Mouse (Mus musculus): ENCODE data around the gene Atn1. TPM values are rescaled to one million over a fixed set of nuclear protein-coding genes. Genes with fewer than 3 reads are reported as not detected.

Atn1 gene
- polyA plus RNA-seq, 1 experiment from 2014 or later: 14.0 TPM

- Histone ChIP-seq H3K4me1 (replicated peaks; ENCODE audit: control insufficient read depth, insufficient read depth, low read length) (no peaks in the 10 kb centered on the region), H3K36me3 (ENCODE audit: control insufficient read depth, insufficient read depth, low read length) (no peaks in the 10 kb centered on the region), H3K4me2 (ENCODE audit: low read depth, low read length) (no peak overlapping the region), H3K9ac (ENCODE audit: low read length) (no peak overlapping the region), H3K4me3 (ENCODE audit: low read length) (no peak overlapping the region), H3K27me3 (ENCODE audit: control insufficient read depth, insufficient read depth, low read depth, low read length) (no peaks in the 10 kb centered on the region), H3K9me3 (ENCODE audit: control insufficient read depth, low read length) (no peaks in the 10 kb centered on the region), H3K27ac (ENCODE audit: low read length) (no peak overlapping the region)
- ATAC-seq (ENCODE audit: low read depth): no peak
- WGBS: 76% methylated on average over 6 of the region's 6 CpGs
These were observed 33.3 kb downstream of the Atn1 start for GRCm38 (mm10) chr6:124722876-124723473.

- no peak for ATAC-seq (ENCODE audit: low read depth)
- no peak overlapping the region for H3K9ac ChIP-seq (ENCODE audit: low read length)
- no peaks in the 10 kb centered on the region for H3K27me3 ChIP-seq (ENCODE audit: control insufficient read depth, insufficient read depth, low read depth, low read length)
- H3K4me3 ChIP-seq (ENCODE audit: low read length): no peak overlapping the region; the same call in 1 of the 2 replicates
- H3K4me2 ChIP-seq (ENCODE audit: low read depth, low read length): peak overlapping the region; percentile 55
- H3K36me3 ChIP-seq (ENCODE audit: control insufficient read depth, insufficient read depth, low read length): peaks cover 4% of the 10 kb centered on the region
- 51% methylated on average over 11 of the region's 11 CpGs for WGBS
- H3K27ac ChIP-seq (ENCODE audit: low read length): no peak overlapping the region
- H3K4me1 ChIP-seq (replicated peaks; ENCODE audit: control insufficient read depth, insufficient read depth, low read length): no peaks in the 10 kb centered on the region
- no peaks in the 10 kb centered on the region for H3K9me3 ChIP-seq (ENCODE audit: control insufficient read depth, low read length)
These were observed 35.4 kb downstream of the Atn1 start for GRCm38 (mm10) chr6:124720904-124721303.

GRCm38 (mm10) chr6:124719354-124719978, 36.9 kb downstream of the Atn1 start:
- Histone ChIP-seq H3K9ac (ENCODE audit: low read length) (peak overlapping the region; percentile 81), H3K4me3 (ENCODE audit: low read length) (peak overlapping the region; percentile 55), H3K27me3 (ENCODE audit: control insufficient read depth, insufficient read depth, low read depth, low read length) (no peaks in the 10 kb centered on the region), H3K4me2 (ENCODE audit: low read depth, low read length) (peak overlapping the region; percentile 55), H3K36me3 (ENCODE audit: control insufficient read depth, insufficient read depth, low read length) (peaks cover 12% of the 10 kb centered on the region), H3K4me1 (replicated peaks; ENCODE audit: control insufficient read depth, insufficient read depth, low read length) (no peaks in the 10 kb centered on the region), H3K9me3 (ENCODE audit: control insufficient read depth, low read length) (no peaks in the 10 kb centered on the region), H3K27ac (ENCODE audit: low read length) (peak overlapping the region; percentile 93)
- ATAC-seq (ENCODE audit: low read depth): peak; percentile 29; the same call in 1 of the 2 replicates
- 42% methylated on average over 7 of the region's 7 CpGs for WGBS

- peak; percentile 87 for ATAC-seq (ENCODE audit: low read depth)
- H3K27ac ChIP-seq (ENCODE audit: low read length): peak overlapping the region; percentile 93
These were observed 37.6 kb downstream of the Atn1 start for GRCm38 (mm10) chr6:124718703-124719102.

GRCm38 (mm10) chr6:124717968-124718367, 38.4 kb downstream of the Atn1 start:
- peaks cover 9% of the 10 kb centered on the region for H3K4me1 ChIP-seq (replicated peaks; ENCODE audit: control insufficient read depth, insufficient read depth, low read length)
- H3K36me3 ChIP-seq (ENCODE audit: control insufficient read depth, insufficient read depth, low read length): peaks cover 18% of the 10 kb centered on the region
- peak overlapping the region; percentile 55 for H3K4me3 ChIP-seq (ENCODE audit: low read length)
- WGBS: 55% methylated on average over 13 of the region's 13 CpGs
- peak overlapping the region; percentile 73 for H3K9ac ChIP-seq (ENCODE audit: low read length)
- H3K27me3 ChIP-seq (ENCODE audit: control insufficient read depth, insufficient read depth, low read depth, low read length): no peaks in the 10 kb centered on the region
- ATAC-seq (ENCODE audit: low read depth): no peak
- H3K27ac ChIP-seq (ENCODE audit: low read length): peak overlapping the region; percentile 93
- peak overlapping the region; percentile 53 for H3K4me2 ChIP-seq (ENCODE audit: low read depth, low read length)
- H3K9me3 ChIP-seq (ENCODE audit: control insufficient read depth, low read length): no peaks in the 10 kb centered on the region

More at GRCm38 (mm10) chr6:124718703-124719102, 37.6 kb downstream of the Atn1 start:
- Histone ChIP-seq H3K36me3 (ENCODE audit: control insufficient read depth, insufficient read depth, low read length) (peaks cover 18% of the 10 kb centered on the region), H3K9me3 (ENCODE audit: control insufficient read depth, low read length) (no peaks in the 10 kb centered on the region), H3K4me2 (ENCODE audit: low read depth, low read length) (peak overlapping the region; percentile 55), H3K9ac (ENCODE audit: low read length) (peak overlapping the region; percentile 81), H3K4me3 (ENCODE audit: low read length) (peak overlapping the region; percentile 55), H3K4me1 (replicated peaks; ENCODE audit: control insufficient read depth, insufficient read depth, low read length) (peaks cover 2% of the 10 kb centered on the region), H3K27me3 (ENCODE audit: control insufficient read depth, insufficient read depth, low read depth, low read length) (no peaks in the 10 kb centered on the region)
- 46% methylated on average over 15 of the region's 16 CpGs for WGBS

GRCm38 (mm10) chr6:124716864-124717490, 39.3 kb downstream of the Atn1 start:
- Histone ChIP-seq H3K27me3 (ENCODE audit: control insufficient read depth, insufficient read depth, low read depth, low read length) (no peaks in the 10 kb centered on the region), H3K4me3 (ENCODE audit: low read length) (peak overlapping the region; percentile 55), H3K4me2 (ENCODE audit: low read depth, low read length) (peak overlapping the region; percentile 53), H3K4me1 (replicated peaks; ENCODE audit: control insufficient read depth, insufficient read depth, low read length) (peaks cover 11% of the 10 kb centered on the region), H3K36me3 (ENCODE audit: control insufficient read depth, insufficient read depth, low read length) (peaks cover 18% of the 10 kb centered on the region), H3K9ac (ENCODE audit: low read length) (peak overlapping the region; percentile 73; the same call in 1 of the 2 replicates), H3K9me3 (ENCODE audit: control insufficient read depth, low read length) (no peaks in the 10 kb centered on the region), H3K27ac (ENCODE audit: low read length) (peak overlapping the region; percentile 51)
- ATAC-seq (ENCODE audit: low read depth): no peak
- 53% methylated on average over 20 of the region's 20 CpGs for WGBS

- Histone ChIP-seq H3K4me3 (ENCODE audit: low read length) (peak overlapping the region; percentile 69), H3K9ac (ENCODE audit: low read length) (peak overlapping the region; percentile 81), H3K27ac (ENCODE audit: low read length) (no peak overlapping the region; the same call in 1 of the 2 replicates), H3K4me2 (ENCODE audit: low read depth, low read length) (peak overlapping the region; percentile 76), H3K9me3 (ENCODE audit: control insufficient read depth, low read length) (no peaks in the 10 kb centered on the region), H3K27me3 (ENCODE audit: control insufficient read depth, insufficient read depth, low read depth, low read length) (no peaks in the 10 kb centered on the region), H3K4me1 (replicated peaks; ENCODE audit: control insufficient read depth, insufficient read depth, low read length) (peaks cover 23% of the 10 kb centered on the region), H3K36me3 (ENCODE audit: control insufficient read depth, insufficient read depth, low read length) (peaks cover 18% of the 10 kb centered on the region)
- no peak for ATAC-seq (ENCODE audit: low read depth)
- WGBS: 8% methylated on average over 11 of the region's 11 CpGs
These were observed 43.4 kb downstream of the Atn1 start for GRCm38 (mm10) chr6:124712918-124713317.

GRCm38 (mm10) chr6:124711824-124712782, 44.2 kb downstream of the Atn1 start, which contains the start of the genes Emg1 and Phb2:
TSS of gene Emg1 (minus strand) at chr6:124712178.
TSS of gene Phb2 (plus strand) at chr6:124712336.
- peak; percentile 98 for ATAC-seq (ENCODE audit: low read depth)
- Histone ChIP-seq H3K4me2 (ENCODE audit: low read depth, low read length) (peak within 1 kb of the TSS; percentile 76), H3K4me1 (replicated peaks; ENCODE audit: control insufficient read depth, insufficient read depth, low read length) (peaks cover 23% of the 10 kb centered on the region), H3K4me3 (ENCODE audit: low read length) (peak within 1 kb of the TSS; percentile 69), H3K9me3 (ENCODE audit: control insufficient read depth, low read length) (no peaks in the 10 kb centered on the region), H3K27ac (ENCODE audit: low read length) (peak within 1 kb of the TSS; percentile 85), H3K9ac (ENCODE audit: low read length) (peak within 1 kb of the TSS; percentile 81), H3K36me3 (ENCODE audit: control insufficient read depth, insufficient read depth, low read length) (peaks cover 18% of the 10 kb centered on the region), H3K27me3 (ENCODE audit: control insufficient read depth, insufficient read depth, low read depth, low read length) (no peaks in the 10 kb centered on the region)
- WGBS: under 1% methylated on average over 68 of the region's 76 CpGs

Measured in lung, embryonic 16.5 days (tissue).